Mouse (Mus musculus) liver, embryonic 14.5 days (tissue): ENCODE results near the gene Sele.

Experiments
- CTCF ChIP-seq: IDR thresholded peaks from 2 replicates; pipeline ENCODE4 v1.5.1; 2016; ENCODE audit warnings: antibody characterized with exemption, low read depth, control low read depth
- EP300 ChIP-seq: IDR thresholded peaks from 2 replicates; pipeline ENCODE4 v1.6.1; 2016; ENCODE audit warnings: antibody characterized with exemption, low read depth

DNA sequence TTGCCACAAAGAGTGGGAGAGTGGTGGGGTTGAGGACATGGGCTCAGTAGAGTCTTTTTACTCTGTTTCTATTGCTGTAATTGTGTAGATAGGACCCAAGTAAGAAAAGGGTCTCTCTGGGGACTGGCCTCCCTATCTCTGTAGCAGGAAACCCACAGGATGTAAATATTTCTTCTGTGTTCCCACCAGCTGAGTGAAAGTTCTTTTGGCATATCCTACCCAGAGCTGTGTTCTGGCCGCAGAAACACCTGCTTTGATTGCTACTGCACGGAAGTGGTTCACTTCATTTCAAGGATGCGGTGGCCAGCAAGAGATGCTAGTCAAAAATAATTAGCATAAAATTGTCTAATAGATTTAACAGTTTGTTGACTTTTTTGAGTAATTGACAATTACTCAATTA, 29.0 kb downstream of the Sele start:
- TF ChIP-seq CTCF (no peak), EP300 (no peak)
